Mouse (Mus musculus) liver, embryonic 14.5 days (tissue): ENCODE measurements around the gene Syt8.

Source experiments
- CTCF ChIP-seq: IDR thresholded peaks from 2 replicates; pipeline ENCODE4 v1.5.1; 2016; ENCODE audit warnings: antibody characterized with exemption, low read depth, control low read depth
- EP300 ChIP-seq: IDR thresholded peaks from 2 replicates; pipeline ENCODE4 v1.6.1; 2016; ENCODE audit warnings: antibody characterized with exemption, low read depth

DNA sequence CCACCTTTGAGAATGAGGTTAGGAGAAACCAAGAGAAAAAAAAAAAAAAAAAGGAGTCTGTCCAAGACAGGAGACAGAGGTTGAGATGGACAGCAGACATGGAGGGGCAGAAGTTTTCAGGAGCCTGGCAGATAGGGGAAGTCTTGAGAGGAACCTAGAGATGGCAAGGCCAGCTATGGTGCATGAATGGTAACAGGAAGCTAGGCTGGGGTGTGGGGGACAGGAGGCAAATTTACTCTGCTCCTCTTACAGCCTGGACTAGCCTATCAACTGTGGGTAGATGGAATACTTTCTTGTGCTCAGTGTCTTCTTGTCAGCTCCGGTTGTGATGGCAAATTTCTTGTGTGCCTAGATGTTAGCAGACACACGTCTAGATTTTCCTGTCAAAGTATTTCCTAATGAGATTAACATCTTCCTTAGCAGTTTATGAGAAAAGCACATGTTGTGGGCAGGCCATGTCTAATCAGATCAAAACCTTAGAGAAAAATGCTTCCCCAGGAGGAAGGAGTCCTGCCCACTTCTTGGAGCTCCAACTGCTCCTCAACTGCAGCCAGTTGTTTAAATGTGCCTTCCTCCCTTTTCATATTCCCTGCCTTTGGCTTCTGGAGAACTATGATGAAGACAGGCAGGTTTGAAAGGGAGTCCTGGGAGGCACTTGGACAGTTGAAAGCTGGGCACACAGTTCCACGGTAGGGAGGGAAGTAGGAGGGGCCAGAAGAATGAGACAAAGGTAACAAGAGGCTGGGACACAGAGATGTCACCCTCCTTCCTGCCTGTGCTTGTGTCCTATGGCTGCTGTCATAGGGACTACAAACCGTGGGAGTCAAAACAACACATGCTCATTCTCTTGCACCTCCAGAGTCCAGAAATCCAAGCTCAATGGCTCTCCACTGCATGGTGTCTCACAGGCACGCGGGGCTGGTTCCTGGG is 40.1 kb upstream of the Syt8 start:
- TF ChIP-seq CTCF: no peak
- TF ChIP-seq EP300: no peak
